Mouse (Mus musculus) thymus, postnatal 0 days (tissue): ENCODE results near the gene Eml1. TPM values are rescaled to one million over a fixed set of nuclear protein-coding genes. Genes with fewer than 3 reads are reported as not detected.

Experiments used
- DNase-seq: peaks from one replicate; pipeline ENCODE4 v3.0.0-alpha.2; 2015; ENCODE audit warnings: low spot score
- polyA plus RNA-seq: library from polyadenylated mRNA; unstranded; fragments of >200 nt; fragmentation: Nextera tagmentation; extraction: Ambion mirVana; gene quantifications from 2 replicates; pipeline ENCODE4 v1.2.1, GENCODE M21; 2015

The Eml1 gene
- polyA plus RNA-seq, 1 experiment from 2014 or later, result 3.9 TPM

GRCm38 (mm10) chr12:108373611-108374010 lies 2.9 kb downstream of the Eml1 start:
- no peak for DNase-seq

- no peak for DNase-seq
Observed at GRCm38 (mm10) chr12:108374689-108375088, 3.9 kb downstream of the Eml1 start.

GRCm38 (mm10) chr12:108378379-108379133 lies 7.8 kb downstream of the Eml1 start:
- DNase-seq, result no peak

- DNase-seq, result no peak
Observed at GRCm38 (mm10) chr12:108386476-108387232, 15.9 kb downstream of the Eml1 start.

GRCm38 (mm10) chr12:108389718-108390117 lies 19.0 kb downstream of the Eml1 start:
- DNase-seq, result no peak

- DNase-seq, result no peak
Observed at GRCm38 (mm10) chr12:108392254-108393044, 21.7 kb downstream of the Eml1 start.

- no peak for DNase-seq
Observed at GRCm38 (mm10) chr12:108393082-108393481, 22.3 kb downstream of the Eml1 start.

- no peak for DNase-seq
Observed at GRCm38 (mm10) chr12:108393637-108394036, 22.9 kb downstream of the Eml1 start.

- no peak for DNase-seq
Observed at GRCm38 (mm10) chr12:108394534-108395284, 24.0 kb downstream of the Eml1 start.

- no peak for DNase-seq
Observed at GRCm38 (mm10) chr12:108395285-108395660, 24.5 kb downstream of the Eml1 start.

- no peak for DNase-seq
Observed at GRCm38 (mm10) chr12:108396081-108396947, 25.6 kb downstream of the Eml1 start.

- DNase-seq, result no peak
Observed at GRCm38 (mm10) chr12:108398681-108399080, 27.9 kb downstream of the Eml1 start.

- no peak for DNase-seq
Observed at GRCm38 (mm10) chr12:108399191-108399590, 28.4 kb downstream of the Eml1 start.

GRCm38 (mm10) chr12:108400951-108401350 lies 30.2 kb downstream of the Eml1 start:
- DNase-seq, result no peak

- DNase-seq, result no peak
Observed at GRCm38 (mm10) chr12:108403957-108404356, 33.2 kb downstream of the Eml1 start.

- no peak for DNase-seq
Observed at GRCm38 (mm10) chr12:108409100-108409499, 38.3 kb downstream of the Eml1 start.

GRCm38 (mm10) chr12:108410416-108411208 lies 39.9 kb downstream of the Eml1 start:
- no peak for DNase-seq

- DNase-seq, result no peak
Observed at GRCm38 (mm10) chr12:108414932-108415331, 44.2 kb downstream of the Eml1 start.

- no peak for DNase-seq
Observed at GRCm38 (mm10) chr12:108419570-108419969, 48.8 kb downstream of the Eml1 start.
